Mouse (Mus musculus) gastrocnemius, postnatal 10 days (tissue): Measurements from ENCODE around the gene Fuz. TPM values are rescaled to one million over a fixed set of nuclear protein-coding genes. Genes with fewer than 3 reads are reported as not detected.
"Not testable (repeated sequence)": the region's sequence is repeated elsewhere in the genome, so short reads cannot be mapped to it uniquely, and the experiment has no call there.

Experiments
- DNase-seq: peaks from one replicate; pipeline ENCODE4 v3.0.0; 2021; ENCODE audit warnings: mixed read lengths
- total RNA-seq, 2 experiments: library from RNA; stranded (reverse); gene quantifications; 2 replicates each; pipeline ENCODE4 v1.2.3; 2021

Gene Fuz
- total RNA-seq, 2 experiments from 2014 or later: 15.0 to 18.1 TPM

- peak; percentile 85 for DNase-seq
These were observed 35.1 kb upstream of the Fuz start for GRCm38 (mm10) chr7:44860576-44861428.

GRCm38 (mm10) chr7:44861429-44861816 is 34.5 kb upstream of the Fuz start:
- no peak for DNase-seq

- no peak for DNase-seq
These were observed 33.4 kb upstream of the Fuz start for GRCm38 (mm10) chr7:44862434-44862833.

GRCm38 (mm10) chr7:44863210-44863609 is 32.7 kb upstream of the Fuz start:
- DNase-seq: no peak

GRCm38 (mm10) chr7:44863982-44864494 is 31.8 kb upstream of the Fuz start:
- DNase-seq: no peak

- DNase-seq: peak; percentile 44
These were observed 31.0 kb upstream of the Fuz start for GRCm38 (mm10) chr7:44864595-44865542.

GRCm38 (mm10) chr7:44866276-44867009 is 29.4 kb upstream of the Fuz start:
- DNase-seq: peak; percentile 57

GRCm38 (mm10) chr7:44867010-44867702 is 28.7 kb upstream of the Fuz start:
- no peak for DNase-seq

- DNase-seq: no peak
These were observed 28.1 kb upstream of the Fuz start for GRCm38 (mm10) chr7:44867802-44868201.

GRCm38 (mm10) chr7:44868465-44868864 is 27.4 kb upstream of the Fuz start:
- no peak for DNase-seq

- peak; percentile 73 for DNase-seq
These were observed 26.8 kb upstream of the Fuz start for GRCm38 (mm10) chr7:44868919-44869696.

- DNase-seq: peak; percentile 88
These were observed 26.0 kb upstream of the Fuz start, which contains the start of gene Ptov1 for GRCm38 (mm10) chr7:44869697-44870528. TSS of gene Ptov1 (minus strand) at chr7:44869788.

GRCm38 (mm10) chr7:44870614-44871013 is 25.3 kb upstream of the Fuz start:
- no peak for DNase-seq

- no peak for DNase-seq
These were observed 24.7 kb upstream of the Fuz start for GRCm38 (mm10) chr7:44871181-44871580.

GRCm38 (mm10) chr7:44871774-44872173 is 24.1 kb upstream of the Fuz start:
- DNase-seq: not testable (repeated sequence)

- no peak for DNase-seq
These were observed 18.0 kb upstream of the Fuz start for GRCm38 (mm10) chr7:44877833-44878232.

- no peak for DNase-seq
These were observed 12.8 kb upstream of the Fuz start for GRCm38 (mm10) chr7:44883036-44883435.

GRCm38 (mm10) chr7:44884637-44885036 is 11.2 kb upstream of the Fuz start:
- no peak for DNase-seq

GRCm38 (mm10) chr7:44886964-44887363 is 8.9 kb upstream of the Fuz start:
- DNase-seq: no peak
